Mouse (Mus musculus): Measurements from ENCODE around the gene Elf5. TPM values are rescaled to one million over a fixed set of nuclear protein-coding genes. Genes with fewer than 3 reads are reported as not detected.

Gene Elf5
- polyA plus RNA-seq, 1 experiment = not detected

DNA sequence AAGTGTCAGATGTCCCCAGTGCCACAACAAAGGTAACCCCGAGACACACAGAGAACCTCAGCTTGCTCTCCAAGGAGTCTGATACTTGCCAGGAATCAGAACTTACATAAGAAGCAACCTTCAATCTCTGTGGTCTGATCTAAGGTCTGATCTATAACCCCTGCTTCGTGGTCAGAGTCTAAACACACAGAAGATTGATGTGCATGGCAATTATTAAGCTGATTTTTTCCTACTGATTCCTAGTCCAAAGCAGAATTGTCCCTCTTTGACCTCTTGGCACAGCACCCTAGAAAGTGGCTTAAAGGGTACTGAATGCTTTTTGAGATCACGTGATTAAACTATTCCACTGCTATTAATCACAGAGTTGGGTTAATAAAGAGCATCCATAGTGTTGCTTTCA, 54.8 kb downstream of the Elf5 start:
- H3K27ac ChIP-seq (ENCODE audit: insufficient read depth, low read depth, low read length) = no peak overlapping the region

DNA sequence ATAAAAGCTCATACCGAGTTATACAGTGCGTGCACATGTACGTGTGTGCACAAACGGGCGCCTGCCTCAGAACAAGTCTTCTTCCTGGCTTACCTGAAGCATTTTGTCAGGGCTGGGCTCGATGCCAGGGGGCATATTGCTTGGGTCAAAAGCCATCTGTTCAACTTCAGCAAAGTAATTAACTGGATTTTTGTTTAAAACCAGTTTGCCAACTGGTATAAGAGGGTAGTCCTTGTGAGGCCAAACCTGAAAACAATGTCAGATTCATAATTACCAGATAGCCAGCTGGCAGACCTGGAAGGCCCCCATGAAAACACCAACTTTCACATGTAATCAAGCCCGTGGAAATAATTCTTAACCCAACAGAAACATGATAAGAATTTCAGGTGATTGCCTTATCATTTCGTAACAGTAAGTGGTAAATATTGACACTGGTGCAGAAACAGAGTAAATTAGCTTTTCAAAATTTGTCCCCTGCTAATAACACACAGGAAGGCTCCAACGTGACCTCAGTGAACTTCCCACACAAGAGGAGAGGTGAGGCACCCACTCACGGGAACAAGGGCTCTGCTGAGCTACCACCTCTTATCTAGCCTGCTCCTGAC, 55.6 kb downstream of the Elf5 start:
- no peak for TF ChIP-seq CTCF (IDR thresholded peaks at IDR 0.05; ENCODE audit: low read depth, low read length)
- no peak for TF ChIP-seq POLR2A (IDR thresholded peaks at IDR 0.05; ENCODE audit: borderline replicate concordance, low read depth, low read length)
- H3K4me1 ChIP-seq (ENCODE audit: control insufficient read depth, insufficient read depth, low read length) = no peaks in the 10 kb centered on the region
- H3K27ac ChIP-seq (ENCODE audit: insufficient read depth, low read depth, low read length) = no peak overlapping the region
- no peak overlapping the region for H3K4me3 ChIP-seq (ENCODE audit: insufficient read depth, low read length)

More for the DNA sequence above, 54.8 kb downstream of the Elf5 start:
- Histone ChIP-seq H3K4me1 (ENCODE audit: control insufficient read depth, insufficient read depth, low read length) (no peaks in the 10 kb centered on the region), H3K4me3 (ENCODE audit: insufficient read depth, low read length) (no peak overlapping the region)
- no peak for TF ChIP-seq CTCF (IDR thresholded peaks at IDR 0.05; ENCODE audit: low read depth, low read length)
- no peak for TF ChIP-seq POLR2A (IDR thresholded peaks at IDR 0.05; ENCODE audit: borderline replicate concordance, low read depth, low read length)

DNA sequence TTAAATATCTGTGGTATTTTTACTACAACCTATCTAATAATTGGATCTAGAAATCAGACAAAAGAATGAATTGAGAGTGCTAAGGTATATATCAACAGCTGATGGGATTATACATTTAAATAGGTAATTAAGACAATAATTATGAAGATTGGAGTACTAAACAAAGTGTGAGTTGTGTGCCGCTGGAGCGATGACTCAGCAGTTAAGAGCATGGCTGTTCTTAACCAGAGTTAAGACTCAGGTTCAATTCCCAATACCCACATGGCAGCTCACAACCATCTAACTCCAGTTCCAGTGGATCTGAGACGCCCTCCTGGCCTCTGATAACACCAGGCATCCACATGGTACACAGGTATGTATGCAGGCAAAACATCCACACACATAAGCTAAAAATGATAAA, 61.9 kb downstream of the Elf5 start:
- Histone ChIP-seq H3K4me3 (ENCODE audit: insufficient read depth, low read length) (no peak overlapping the region), H3K27ac (ENCODE audit: insufficient read depth, low read depth, low read length) (no peak overlapping the region), H3K4me1 (ENCODE audit: control insufficient read depth, insufficient read depth, low read length) (peaks cover 2% of the 10 kb centered on the region)
- TF ChIP-seq CTCF (IDR thresholded peaks at IDR 0.05; ENCODE audit: low read depth, low read length) (no peak), POLR2A (IDR thresholded peaks at IDR 0.05; ENCODE audit: borderline replicate concordance, low read depth, low read length) (no peak)

GRCm38 (mm10) chr2:103476180-103476579, 64.7 kb downstream of the Elf5 start:
- peaks cover 23% of the 10 kb centered on the region for H3K4me1 ChIP-seq (ENCODE audit: control insufficient read depth, insufficient read depth, low read length)
- TF ChIP-seq POLR2A (IDR thresholded peaks at IDR 0.05; ENCODE audit: borderline replicate concordance, low read depth, low read length) (no peak), CTCF (IDR thresholded peaks at IDR 0.05; ENCODE audit: low read depth, low read length) (no peak)
- no peak overlapping the region for H3K4me3 ChIP-seq (ENCODE audit: insufficient read depth, low read length)
- no peak overlapping the region for H3K27ac ChIP-seq (ENCODE audit: insufficient read depth, low read depth, low read length)

DNA sequence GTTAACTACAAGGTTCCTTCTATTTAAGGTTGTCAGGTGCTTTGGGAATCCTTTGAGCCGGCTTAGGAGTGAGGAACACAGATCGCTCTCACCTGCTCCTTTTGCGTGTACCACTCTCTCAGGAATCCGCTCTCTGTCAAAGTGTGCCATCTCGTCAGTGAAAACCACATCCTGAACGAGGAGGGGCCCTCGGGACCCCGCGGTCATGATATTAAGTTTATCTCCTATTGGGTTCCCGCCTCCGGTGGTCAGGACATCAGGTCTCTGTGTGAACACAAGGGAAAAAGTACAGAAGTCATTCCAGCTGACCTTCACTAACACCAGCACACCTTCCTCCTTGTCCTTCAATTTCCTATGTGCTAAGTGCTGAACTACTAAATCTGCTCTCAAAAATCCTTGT, 65.2 kb downstream of the Elf5 start:
- Histone ChIP-seq H3K4me3 (ENCODE audit: insufficient read depth, low read length) (no peak overlapping the region), H3K4me1 (ENCODE audit: control insufficient read depth, insufficient read depth, low read length) (peaks cover 28% of the 10 kb centered on the region), H3K27ac (ENCODE audit: insufficient read depth, low read depth, low read length) (no peak overlapping the region)
- TF ChIP-seq POLR2A (IDR thresholded peaks at IDR 0.05; ENCODE audit: borderline replicate concordance, low read depth, low read length) = no peak
- no peak for TF ChIP-seq CTCF (IDR thresholded peaks at IDR 0.05; ENCODE audit: low read depth, low read length)

- H3K4me3 ChIP-seq (ENCODE audit: insufficient read depth, low read length) = no peak overlapping the region
- no peak overlapping the region for H3K27ac ChIP-seq (ENCODE audit: insufficient read depth, low read depth, low read length)
- TF ChIP-seq CTCF (IDR thresholded peaks at IDR 0.05; ENCODE audit: low read depth, low read length) (no peak), POLR2A (IDR thresholded peaks at IDR 0.05; ENCODE audit: borderline replicate concordance, low read depth, low read length) (no peak)
- peaks cover 34% of the 10 kb centered on the region for H3K4me1 ChIP-seq (ENCODE audit: control insufficient read depth, insufficient read depth, low read length)
Observed at GRCm38 (mm10) chr2:103477456-103477855, 66.0 kb downstream of the Elf5 start.

DNA sequence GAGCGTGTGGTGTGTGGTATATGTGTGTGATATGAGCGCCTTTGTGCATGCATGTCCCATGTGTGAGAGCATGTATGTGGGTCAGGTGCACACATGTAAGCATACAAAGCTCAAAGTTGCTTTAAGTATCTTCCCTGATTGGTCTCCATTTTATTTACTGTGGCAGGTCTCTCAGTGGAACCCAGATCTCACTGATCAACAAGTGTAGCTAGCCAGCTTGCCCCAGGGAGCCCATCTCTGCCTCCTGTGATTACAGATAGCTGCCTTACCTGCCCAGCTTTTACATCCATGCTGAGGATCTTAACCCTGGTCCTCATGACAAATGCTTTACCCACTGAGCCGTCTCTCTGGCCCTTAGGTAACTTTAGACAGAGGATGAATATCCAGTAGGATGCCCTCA, 66.8 kb downstream of the Elf5 start:
- no peak overlapping the region for H3K27ac ChIP-seq (ENCODE audit: insufficient read depth, low read depth, low read length)
- H3K4me1 ChIP-seq (ENCODE audit: control insufficient read depth, insufficient read depth, low read length) = peaks cover 39% of the 10 kb centered on the region
- TF ChIP-seq POLR2A (IDR thresholded peaks at IDR 0.05; ENCODE audit: borderline replicate concordance, low read depth, low read length) (no peak), CTCF (IDR thresholded peaks at IDR 0.05; ENCODE audit: low read depth, low read length) (no peak)
- H3K4me3 ChIP-seq (ENCODE audit: insufficient read depth, low read length) = no peak overlapping the region

DNA sequence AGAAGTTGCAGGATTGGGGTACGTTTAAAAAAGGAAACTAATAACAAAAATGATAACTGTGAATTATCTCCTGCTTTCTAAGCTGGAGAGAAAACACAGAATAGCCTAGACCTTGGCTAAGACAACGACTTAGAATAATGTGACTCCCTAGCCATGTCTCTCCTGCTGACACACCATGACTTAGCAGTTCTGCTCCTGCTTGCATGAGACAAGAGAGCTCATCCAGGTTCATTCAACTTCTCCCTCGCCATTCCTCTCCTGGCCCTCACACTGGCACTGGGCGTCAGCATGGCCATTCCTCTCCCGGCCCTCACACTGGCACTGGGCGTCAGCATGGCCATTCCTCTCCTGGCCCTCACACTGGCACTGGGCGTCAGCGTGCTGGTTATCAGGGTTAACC, 68.8 kb downstream of the Elf5 start:
- peak overlapping the region; percentile 38; the same call in 1 of the 2 replicates for H3K27ac ChIP-seq (ENCODE audit: insufficient read depth, low read depth, low read length)
- H3K4me3 ChIP-seq (ENCODE audit: insufficient read depth, low read length) = no peak overlapping the region
- H3K4me1 ChIP-seq (ENCODE audit: control insufficient read depth, insufficient read depth, low read length) = peaks cover 39% of the 10 kb centered on the region

GRCm38 (mm10) chr2:103480871-103481270, 69.4 kb downstream of the Elf5 start:
- no peak overlapping the region for H3K27ac ChIP-seq (ENCODE audit: insufficient read depth, low read depth, low read length)
- H3K4me3 ChIP-seq (ENCODE audit: insufficient read depth, low read length) = no peak overlapping the region
- peaks cover 39% of the 10 kb centered on the region for H3K4me1 ChIP-seq (ENCODE audit: control insufficient read depth, insufficient read depth, low read length)
- TF ChIP-seq CTCF (IDR thresholded peaks at IDR 0.05; ENCODE audit: low read depth, low read length) (no peak), POLR2A (IDR thresholded peaks at IDR 0.05; ENCODE audit: borderline replicate concordance, low read depth, low read length) (no peak)

More for the DNA sequence above, 68.8 kb downstream of the Elf5 start:
- TF ChIP-seq CTCF (IDR thresholded peaks at IDR 0.05; ENCODE audit: low read depth, low read length) (no peak), POLR2A (IDR thresholded peaks at IDR 0.05; ENCODE audit: borderline replicate concordance, low read depth, low read length) (no peak)

- H3K4me1 ChIP-seq (ENCODE audit: control insufficient read depth, insufficient read depth, low read length) = peaks cover 39% of the 10 kb centered on the region
- no peak for TF ChIP-seq CTCF (IDR thresholded peaks at IDR 0.05; ENCODE audit: low read depth, low read length)
- no peak for TF ChIP-seq POLR2A (IDR thresholded peaks at IDR 0.05; ENCODE audit: borderline replicate concordance, low read depth, low read length)
- H3K27ac ChIP-seq (ENCODE audit: insufficient read depth, low read depth, low read length) = no peak overlapping the region
- no peak overlapping the region for H3K4me3 ChIP-seq (ENCODE audit: insufficient read depth, low read length)
Observed at GRCm38 (mm10) chr2:103481314-103482231, 70.1 kb downstream of the Elf5 start.
